Mouse (Mus musculus): Measurements from ENCODE around the gene Map4k3.
A peak's percentile ranks its signal among the peaks of the same experiment; 100 is the strongest.

The Map4k3 gene

GRCm38 (mm10) chr17:80729080-80729749 lies 930 bp upstream of the Map4k3 start:
- DNase-seq (ENCODE audit: low spot score): no peak

GRCm38 (mm10) chr17:80727341-80727951 lies 839 bp downstream of the Map4k3 start:
- peak; percentile 43 for DNase-seq (ENCODE audit: low spot score)

- no peak for DNase-seq (ENCODE audit: low spot score)
Measured at GRCm38 (mm10) chr17:80726821-80727220, 1.5 kb downstream of the Map4k3 start.

GRCm38 (mm10) chr17:80723092-80723491 lies 5.2 kb downstream of the Map4k3 start:
- no peak for DNase-seq (ENCODE audit: low spot score)

- no peak for DNase-seq (ENCODE audit: low spot score)
Measured at GRCm38 (mm10) chr17:80721670-80722069, 6.6 kb downstream of the Map4k3 start.

GRCm38 (mm10) chr17:80719309-80719708 lies 9.0 kb downstream of the Map4k3 start:
- DNase-seq (ENCODE audit: low spot score): no peak

GRCm38 (mm10) chr17:80718243-80718642 lies 10.0 kb downstream of the Map4k3 start:
- DNase-seq (ENCODE audit: low spot score): no peak

- no peak for DNase-seq (ENCODE audit: low spot score)
Measured at GRCm38 (mm10) chr17:80713588-80713987, 14.7 kb downstream of the Map4k3 start.

- DNase-seq (ENCODE audit: low spot score): peak; percentile 15
Measured at GRCm38 (mm10) chr17:80709921-80710838, 18.1 kb downstream of the Map4k3 start.

- DNase-seq (ENCODE audit: low spot score): no peak
Measured at GRCm38 (mm10) chr17:80708803-80709202, 19.5 kb downstream of the Map4k3 start.

- no peak for DNase-seq (ENCODE audit: low spot score)
Measured at GRCm38 (mm10) chr17:80707176-80707575, 21.1 kb downstream of the Map4k3 start.

- no peak for DNase-seq (ENCODE audit: low spot score)
Measured at GRCm38 (mm10) chr17:80706608-80707007, 21.7 kb downstream of the Map4k3 start.

- no peak for DNase-seq (ENCODE audit: low spot score)
Measured at GRCm38 (mm10) chr17:80701687-80702086, 26.6 kb downstream of the Map4k3 start.

- DNase-seq (ENCODE audit: low spot score): no peak
Measured at GRCm38 (mm10) chr17:80698930-80699329, 29.4 kb downstream of the Map4k3 start.

GRCm38 (mm10) chr17:80698191-80698901 lies 29.9 kb downstream of the Map4k3 start:
- DNase-seq (ENCODE audit: low spot score): no peak

- no peak for DNase-seq (ENCODE audit: low spot score)
Measured at GRCm38 (mm10) chr17:80696956-80697355, 31.3 kb downstream of the Map4k3 start.

- DNase-seq (ENCODE audit: low spot score): no peak
Measured at GRCm38 (mm10) chr17:80696210-80696609, 32.1 kb downstream of the Map4k3 start.

GRCm38 (mm10) chr17:80693707-80694106 lies 34.6 kb downstream of the Map4k3 start:
- DNase-seq (ENCODE audit: low spot score): no peak

- DNase-seq (ENCODE audit: low spot score): no peak
Measured at GRCm38 (mm10) chr17:80692183-80692582, 36.1 kb downstream of the Map4k3 start.

- no peak for DNase-seq (ENCODE audit: low spot score)
Measured at GRCm38 (mm10) chr17:80688701-80689100, 39.6 kb downstream of the Map4k3 start.

- DNase-seq (ENCODE audit: low spot score): no peak
Measured at GRCm38 (mm10) chr17:80686066-80686465, 42.2 kb downstream of the Map4k3 start.

Measured in ovary, postnatal 10 days (tissue).